Mouse (Mus musculus): Measurements from ENCODE around the gene Zbtb8b. TPM values are rescaled to one million over a fixed set of nuclear protein-coding genes. Genes with fewer than 3 reads are reported as not detected.
"Not testable (repeated sequence)": the region's sequence is repeated elsewhere in the genome, so short reads cannot be mapped to it uniquely, and the experiment has no call there.

Zbtb8b gene
- polyA plus RNA-seq, 1 experiment from 2014 or later: 3.1 TPM

- not testable (repeated sequence) for H3K27ac ChIP-seq; H3K4me2 ChIP-seq; H3K9ac ChIP-seq; H3K4me3 ChIP-seq; H3K4me1 ChIP-seq; H3K9me3 ChIP-seq; ATAC-seq (ENCODE audit: borderline replicate concordance, extremely low read depth, low FRiP score, low TSS enrichment); H3K27me3 ChIP-seq; H3K36me3 ChIP-seq
- WGBS: 87% methylated on average over 3 of the region's 3 CpGs
These were observed 30.1 kb downstream of the Zbtb8b start for GRCm38 (mm10) chr4:129410532-129410931.

GRCm38 (mm10) chr4:129406447-129406846, 34.2 kb downstream of the Zbtb8b start:
- H3K4me2 ChIP-seq: peak overlapping the region; percentile 64
- ATAC-seq (ENCODE audit: borderline replicate concordance, extremely low read depth, low FRiP score, low TSS enrichment): peak; percentile 90
- no peak overlapping the region for H3K9ac ChIP-seq
- H3K9me3 ChIP-seq: no peaks in the 10 kb centered on the region
- 3% methylated on average over 25 of the region's 25 CpGs for WGBS
- peak overlapping the region; percentile 34 for H3K4me3 ChIP-seq
- 0 out of 2 replicates have a peak, but pooled peaks cover 7% of the 10 kb centered on the region for H3K27me3 ChIP-seq
- 0 out of 2 replicates have a peak, but pooled peaks cover 7% of the 10 kb centered on the region for H3K4me1 ChIP-seq
- H3K36me3 ChIP-seq: no peaks in the 10 kb centered on the region
- H3K27ac ChIP-seq: peak overlapping the region; percentile 26; the same call in 1 of the 2 replicates

GRCm38 (mm10) chr4:129399813-129400212, 40.8 kb downstream of the Zbtb8b start:
- no peaks in the 10 kb centered on the region for H3K27me3 ChIP-seq
- 66% methylated on average over 4 of the region's 4 CpGs for WGBS
- no peak for ATAC-seq (ENCODE audit: borderline replicate concordance, extremely low read depth, low FRiP score, low TSS enrichment)
- H3K27ac ChIP-seq: no peak overlapping the region
- no peak overlapping the region for H3K4me2 ChIP-seq
- no peak overlapping the region for H3K9ac ChIP-seq
- H3K4me1 ChIP-seq: no peaks in the 10 kb centered on the region; the same call in 1 of the 2 replicates
- H3K4me3 ChIP-seq: no peak overlapping the region
- H3K9me3 ChIP-seq: no peaks in the 10 kb centered on the region
- no peaks in the 10 kb centered on the region for H3K36me3 ChIP-seq

- no peak overlapping the region for H3K9ac ChIP-seq
- peak; percentile 60; the same call in 1 of the 2 replicates for ATAC-seq (ENCODE audit: borderline replicate concordance, extremely low read depth, low FRiP score, low TSS enrichment)
- H3K36me3 ChIP-seq: no peaks in the 10 kb centered on the region
- H3K9me3 ChIP-seq: no peaks in the 10 kb centered on the region
- no peak overlapping the region for H3K4me2 ChIP-seq
- no peak overlapping the region for H3K4me3 ChIP-seq
- H3K4me1 ChIP-seq: no peaks in the 10 kb centered on the region; the same call in 1 of the 2 replicates
- peak overlapping the region; percentile 32 for H3K27ac ChIP-seq
- WGBS: 39% methylated on average over 3 of the region's 3 CpGs
- no peaks in the 10 kb centered on the region for H3K27me3 ChIP-seq
These were observed 43.7 kb downstream of the Zbtb8b start for GRCm38 (mm10) chr4:129396960-129397359.

- 34% methylated on average over 12 of the region's 12 CpGs for WGBS
- Histone ChIP-seq H3K4me2 (no peak overlapping the region), H3K36me3 (no peaks in the 10 kb centered on the region)
These were observed 46.4 kb downstream of the Zbtb8b start for GRCm38 (mm10) chr4:129394089-129394870.

GRCm38 (mm10) chr4:129390936-129391557, 49.6 kb downstream of the Zbtb8b start:
- no peak overlapping the region for H3K4me2 ChIP-seq
- no peaks in the 10 kb centered on the region for H3K27me3 ChIP-seq
- peak; percentile 46; the same call in 1 of the 2 replicates for ATAC-seq (ENCODE audit: borderline replicate concordance, extremely low read depth, low FRiP score, low TSS enrichment)
- H3K9me3 ChIP-seq: no peaks in the 10 kb centered on the region
- peak overlapping the region; percentile 24; the same call in 1 of the 2 replicates for H3K27ac ChIP-seq
- H3K9ac ChIP-seq: no peak overlapping the region
- H3K4me3 ChIP-seq: no peak overlapping the region
- WGBS: 48% methylated on average over 7 of the region's 7 CpGs
- peaks cover 3% of the 10 kb centered on the region; the same call in 1 of the 2 replicates for H3K4me1 ChIP-seq
- no peaks in the 10 kb centered on the region for H3K36me3 ChIP-seq

More at GRCm38 (mm10) chr4:129394089-129394870, 46.4 kb downstream of the Zbtb8b start:
- H3K9me3 ChIP-seq: no peaks in the 10 kb centered on the region
- H3K9ac ChIP-seq: no peak overlapping the region
- H3K27me3 ChIP-seq: no peaks in the 10 kb centered on the region
- no peak overlapping the region for H3K27ac ChIP-seq
- ATAC-seq (ENCODE audit: borderline replicate concordance, extremely low read depth, low FRiP score, low TSS enrichment): no peak
- no peak overlapping the region for H3K4me3 ChIP-seq
- H3K4me1 ChIP-seq: peaks cover 3% of the 10 kb centered on the region; the same call in 1 of the 2 replicates

- Histone ChIP-seq H3K4me3 (no peak overlapping the region), H3K4me2 (no peak overlapping the region), H3K9ac (no peak overlapping the region), H3K27ac (no peak overlapping the region), H3K4me1 (peaks cover 3% of the 10 kb centered on the region; the same call in 1 of the 2 replicates), H3K9me3 (no peaks in the 10 kb centered on the region), H3K27me3 (no peaks in the 10 kb centered on the region), H3K36me3 (no peaks in the 10 kb centered on the region)
- ATAC-seq (ENCODE audit: borderline replicate concordance, extremely low read depth, low FRiP score, low TSS enrichment): no peak
- WGBS: 58% methylated on average over 14 of the region's 14 CpGs
These were observed 50.4 kb downstream of the Zbtb8b start for GRCm38 (mm10) chr4:129390216-129390743.

- H3K27ac ChIP-seq: no peak overlapping the region
- no peaks in the 10 kb centered on the region for H3K9me3 ChIP-seq
- H3K27me3 ChIP-seq: no peaks in the 10 kb centered on the region
- no peak overlapping the region for H3K4me2 ChIP-seq
- 81% methylated on average over 5 of the region's 5 CpGs for WGBS
- no peak overlapping the region for H3K9ac ChIP-seq
- no peaks in the 10 kb centered on the region for H3K36me3 ChIP-seq
- no peak overlapping the region for H3K4me3 ChIP-seq
- peaks cover 15% of the 10 kb centered on the region for H3K4me1 ChIP-seq
- no peak for ATAC-seq (ENCODE audit: borderline replicate concordance, extremely low read depth, low FRiP score, low TSS enrichment)
These were observed 52.2 kb downstream of the Zbtb8b start for GRCm38 (mm10) chr4:129388404-129388803.

- Histone ChIP-seq H3K27ac (no peak overlapping the region), H3K4me3 (no peak overlapping the region), H3K4me2 (no peak overlapping the region), H3K36me3 (no peaks in the 10 kb centered on the region), H3K27me3 (no peaks in the 10 kb centered on the region), H3K9me3 (no peaks in the 10 kb centered on the region), H3K9ac (no peak overlapping the region), H3K4me1 (peaks cover 17% of the 10 kb centered on the region)
- WGBS: 65% methylated on average over 2 of the region's 2 CpGs
- no peak for ATAC-seq (ENCODE audit: borderline replicate concordance, extremely low read depth, low FRiP score, low TSS enrichment)
These were observed 53.7 kb downstream of the Zbtb8b start for GRCm38 (mm10) chr4:129386989-129387388.

- no peaks in the 10 kb centered on the region for H3K36me3 ChIP-seq
- no peak for ATAC-seq (ENCODE audit: borderline replicate concordance, extremely low read depth, low FRiP score, low TSS enrichment)
- WGBS: 87% methylated on average over 8 of the region's 8 CpGs
- H3K27me3 ChIP-seq: no peaks in the 10 kb centered on the region
- H3K27ac ChIP-seq: no peak overlapping the region
- H3K4me1 ChIP-seq: peaks cover 17% of the 10 kb centered on the region
- no peak overlapping the region for H3K4me2 ChIP-seq
- no peak overlapping the region for H3K4me3 ChIP-seq
- H3K9me3 ChIP-seq: no peaks in the 10 kb centered on the region
- no peak overlapping the region for H3K9ac ChIP-seq
These were observed 54.2 kb downstream of the Zbtb8b start for GRCm38 (mm10) chr4:129386269-129386946.

- no peak for ATAC-seq (ENCODE audit: borderline replicate concordance, extremely low read depth, low FRiP score, low TSS enrichment)
These were observed 55.0 kb downstream of the Zbtb8b start for GRCm38 (mm10) chr4:129385685-129386084.

More at GRCm38 (mm10) chr4:129385685-129386084, 55.0 kb downstream of the Zbtb8b start:
- WGBS: 79% methylated on average over 11 of the region's 11 CpGs
- Histone ChIP-seq H3K9ac (no peak overlapping the region), H3K27ac (no peak overlapping the region), H3K4me3 (no peak overlapping the region), H3K27me3 (no peaks in the 10 kb centered on the region), H3K36me3 (no peaks in the 10 kb centered on the region), H3K9me3 (no peaks in the 10 kb centered on the region), H3K4me2 (no peak overlapping the region), H3K4me1 (peaks cover 14% of the 10 kb centered on the region)

All from lung, embryonic 15.5 days (tissue).